Mouse (Mus musculus): ENCODE data around the gene 4930412O13Rik. TPM values are rescaled to one million over a fixed set of nuclear protein-coding genes. Genes with fewer than 3 reads are reported as not detected.
A peak's percentile ranks its signal among the peaks of the same experiment; 100 is the strongest.

4930412O13Rik gene
- total RNA-seq, 2 experiments from 2014 or later: not detected

GRCm38 (mm10) chr2:9894836-9895593 lies 14.0 kb downstream of the 4930412O13Rik start:
- 0 out of 2 replicates have a peak, but pooled peaks have one; percentile 18 for ATAC-seq (replicated peaks; ENCODE audit: poor library complexity, severe bottlenecking)

GRCm38 (mm10) chr2:9896097-9896770 lies 15.2 kb downstream of the 4930412O13Rik start:
- ATAC-seq (replicated peaks; ENCODE audit: poor library complexity, severe bottlenecking): no peak

DNA sequence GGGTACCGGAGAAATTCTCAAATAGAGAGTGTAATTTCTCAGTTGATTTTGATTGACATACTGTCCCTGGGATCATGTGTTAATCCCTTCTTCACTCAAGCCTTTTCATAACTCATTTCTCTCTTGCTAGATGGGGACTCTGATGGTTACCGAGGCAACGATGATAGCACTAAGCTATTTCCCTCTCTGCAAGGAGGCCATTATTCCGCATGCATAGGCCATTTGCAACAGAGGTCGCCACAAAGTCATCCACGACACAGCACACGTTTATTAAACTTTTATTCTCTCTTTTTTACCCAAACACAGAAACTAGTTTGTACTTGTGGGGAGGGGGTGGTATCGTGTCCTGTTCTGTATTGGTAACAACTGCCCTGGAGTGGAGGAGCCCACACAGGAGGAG lies 16.8 kb downstream of the 4930412O13Rik start:
- no peak for ATAC-seq (replicated peaks; ENCODE audit: poor library complexity, severe bottlenecking)

- no peak; the same call in 1 of the 2 replicates for ATAC-seq (replicated peaks; ENCODE audit: poor library complexity, severe bottlenecking)
Observed at GRCm38 (mm10) chr2:9903854-9904560, 23.0 kb downstream of the 4930412O13Rik start.

DNA sequence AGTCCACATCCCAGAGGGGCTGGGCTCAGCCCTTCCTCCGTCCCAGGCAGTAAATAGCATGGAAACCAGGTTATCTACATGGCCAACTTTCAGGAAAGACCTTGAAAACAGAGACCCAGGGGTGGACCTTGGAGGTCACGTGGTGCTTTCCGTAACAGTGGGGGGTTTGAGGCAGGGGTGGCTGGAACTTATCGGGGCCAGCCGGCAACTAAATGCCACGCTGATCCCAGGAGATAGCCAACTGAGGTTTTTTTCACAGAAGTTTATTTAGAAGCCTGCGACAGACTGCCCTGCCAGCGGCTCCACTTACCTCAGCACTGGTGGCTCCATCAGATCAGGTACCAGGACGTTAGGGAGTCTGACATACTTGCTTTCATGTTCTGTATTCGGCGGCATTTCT lies 24.9 kb downstream of the 4930412O13Rik start:
- 0 out of 2 replicates have a peak, but pooled peaks have one; percentile 7 for ATAC-seq (replicated peaks; ENCODE audit: poor library complexity, severe bottlenecking)

DNA sequence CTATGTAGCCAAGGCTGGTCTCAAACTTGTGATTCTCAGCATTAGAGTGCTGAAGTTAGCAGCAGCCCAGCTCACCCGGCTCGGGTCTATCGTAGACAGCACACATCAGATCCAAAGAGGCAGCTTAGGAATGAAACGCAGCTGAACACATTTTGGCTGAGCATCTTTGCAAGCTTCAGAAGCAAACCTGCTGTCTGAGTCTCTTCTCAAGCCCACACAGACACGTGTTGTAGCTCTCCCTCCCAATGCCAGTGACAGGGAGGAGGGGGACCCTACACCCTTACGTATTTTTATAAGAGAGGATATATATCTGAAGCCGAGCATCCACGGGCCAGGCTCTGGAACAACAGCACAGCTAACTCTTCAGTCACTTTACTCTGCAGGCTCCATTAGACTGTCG lies 36.5 kb downstream of the 4930412O13Rik start:
- no peak for ATAC-seq (replicated peaks; ENCODE audit: poor library complexity, severe bottlenecking)

GRCm38 (mm10) chr2:9918691-9919471 lies 37.8 kb downstream of the 4930412O13Rik start:
- ATAC-seq (replicated peaks; ENCODE audit: poor library complexity, severe bottlenecking): no peak

DNA sequence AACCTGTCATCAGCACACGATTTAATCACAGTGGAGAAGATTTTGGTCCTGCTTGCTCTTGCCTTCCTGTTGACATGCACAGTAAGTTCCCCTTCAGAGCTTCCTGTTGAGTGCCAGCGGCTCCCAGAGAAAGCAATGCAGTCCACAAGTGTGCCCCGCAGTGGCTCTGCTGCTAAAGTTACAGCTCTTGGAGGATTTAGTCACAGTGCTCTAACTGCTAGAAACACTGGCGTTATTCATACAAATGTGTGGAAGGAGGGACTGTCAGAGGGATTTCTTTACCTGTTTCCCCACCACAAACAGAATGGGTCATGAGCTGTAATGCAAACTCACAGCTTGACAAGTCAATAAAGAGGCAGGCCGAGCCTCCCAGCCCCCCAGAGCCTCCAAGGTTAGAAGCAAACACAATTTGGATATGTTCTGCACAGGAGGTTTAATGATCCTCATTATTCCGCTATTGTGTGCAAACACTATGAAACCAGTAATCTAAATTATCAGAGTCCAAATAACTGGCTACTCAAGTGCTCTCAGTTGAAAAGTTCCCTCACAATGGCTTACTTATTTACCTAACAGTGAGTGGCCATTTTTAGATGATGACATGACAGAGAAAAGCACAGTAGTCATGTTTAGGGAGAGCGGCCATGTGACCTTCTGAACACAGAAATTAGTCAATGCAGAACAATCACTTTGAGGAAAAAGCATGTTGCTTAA lies 45.3 kb downstream of the 4930412O13Rik start:
- peak; percentile 44 for ATAC-seq (replicated peaks; ENCODE audit: poor library complexity, severe bottlenecking)

GRCm38 (mm10) chr2:9926905-9927283 lies 45.8 kb downstream of the 4930412O13Rik start:
- no peak for ATAC-seq (replicated peaks; ENCODE audit: poor library complexity, severe bottlenecking)

Other genes with a start within 250 kb of the 4930412O13Rik start
- not detected in 2 replicates for gene 9230102O04Rik, start 8.3 kb downstream of the 4930412O13Rik start, total RNA-seq (2014; fragmentation: Nextera tagmentation)
- gene 9230102O04Rik, start 8.3 kb downstream of the 4930412O13Rik start, total RNA-seq (2017): not detected in 2 replicates
- 17.0 TPM in 1 of 2 replicates, not detected in the other for gene Gata3, start 8.8 kb downstream of the 4930412O13Rik start, total RNA-seq (2014; fragmentation: Nextera tagmentation)
- gene Gata3, start 8.8 kb downstream of the 4930412O13Rik start, total RNA-seq (2017): not detected in 2 replicates
- 17.3 and 21.4 TPM in 2 replicates for gene Taf3, start 167.3 kb downstream of the 4930412O13Rik start, total RNA-seq (2014; fragmentation: Nextera tagmentation)
- gene Taf3, start 167.3 kb downstream of the 4930412O13Rik start, total RNA-seq (2017): 8.7 and 9.0 TPM in 2 replicates
- gene Atp5c1, start 199.3 kb downstream of the 4930412O13Rik start, total RNA-seq (2014; fragmentation: Nextera tagmentation): 458 and 534 TPM in 2 replicates
- gene Atp5c1, start 199.3 kb downstream of the 4930412O13Rik start, total RNA-seq (2017): 596 and 622 TPM in 2 replicates
- gene Kin, start 199.3 kb downstream of the 4930412O13Rik start, total RNA-seq (2014; fragmentation: Nextera tagmentation): 22.3 and 33.9 TPM in 2 replicates
- 23.1 and 32.2 TPM in 2 replicates for gene Kin, start 199.3 kb downstream of the 4930412O13Rik start, total RNA-seq (2017)

Measured in granulocyte monocyte progenitor cell, adult 5-6 weeks (primary cell).